Mouse (Mus musculus) layer of hippocampus, postnatal 36 days (tissue): ENCODE measurements around the gene Sdhaf1. TPM values are rescaled to one million over a fixed set of nuclear protein-coding genes. Genes with fewer than 3 reads are reported as not detected.

Experiments
- DNase-seq, 2 experiments: peaks; one replicate each; pipeline ENCODE4 v3.0.0; 2022
- total RNA-seq, 2 experiments: library from RNA; stranded (reverse); gene quantifications; 2 replicates each; pipeline ENCODE4 v1.2.3; 2021

The Sdhaf1 gene
- total RNA-seq, 2 experiments from 2014 or later: 6.6 to 7.4 TPM

DNA sequence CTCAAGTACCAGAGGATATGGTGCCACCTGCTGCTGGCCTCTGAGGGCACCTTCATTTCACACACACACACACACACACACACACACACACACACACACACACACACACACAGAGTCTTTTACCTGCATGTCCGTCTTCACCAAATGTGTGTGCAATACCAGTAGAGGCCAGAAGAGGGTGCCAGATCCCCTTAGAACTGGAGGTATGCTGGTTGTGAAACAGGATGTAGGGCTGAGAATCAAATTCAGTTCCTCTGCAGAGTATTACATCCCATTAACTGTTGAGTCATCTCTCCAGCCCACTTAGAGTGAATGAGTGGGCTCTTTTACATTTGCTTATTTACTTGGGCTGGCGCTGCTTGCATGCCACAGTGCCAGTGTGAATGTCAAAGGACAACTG is 1.7 kb upstream of the Sdhaf1 start:
- DNase-seq: no peak

DNA sequence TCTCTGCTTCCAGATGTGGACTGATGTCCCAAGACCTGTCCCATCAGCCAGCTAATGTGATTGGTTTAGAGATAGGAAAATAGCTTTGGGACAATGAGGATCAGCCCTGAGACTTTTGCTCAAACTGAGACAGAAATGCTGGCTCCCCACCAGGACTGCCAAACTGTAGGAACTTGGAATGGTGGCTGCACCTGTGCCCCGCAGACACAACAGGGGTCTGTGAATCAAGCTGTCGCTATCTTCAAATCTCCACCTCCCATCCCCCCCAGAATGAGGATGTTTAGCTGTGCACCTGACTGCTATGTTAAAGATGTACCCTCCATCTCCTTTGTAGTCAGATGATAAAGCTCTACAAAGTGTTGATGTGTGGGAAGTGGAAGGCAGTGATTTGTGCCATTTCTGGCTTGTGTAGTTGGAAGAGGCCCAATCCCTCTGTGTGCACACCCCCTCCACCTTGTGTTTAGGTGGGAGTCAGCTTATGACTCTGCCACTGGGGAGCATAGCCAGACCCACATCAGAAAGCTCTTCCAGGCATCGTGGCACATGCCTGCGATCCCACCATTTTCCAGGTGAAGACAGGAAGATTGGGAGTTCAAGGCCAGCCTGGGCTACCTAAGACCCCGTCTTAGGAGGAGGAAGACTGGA is 727 bp upstream of the Sdhaf1 start:
- DNase-seq: peak in 1 of 2 experiments; percentile 52

DNA sequence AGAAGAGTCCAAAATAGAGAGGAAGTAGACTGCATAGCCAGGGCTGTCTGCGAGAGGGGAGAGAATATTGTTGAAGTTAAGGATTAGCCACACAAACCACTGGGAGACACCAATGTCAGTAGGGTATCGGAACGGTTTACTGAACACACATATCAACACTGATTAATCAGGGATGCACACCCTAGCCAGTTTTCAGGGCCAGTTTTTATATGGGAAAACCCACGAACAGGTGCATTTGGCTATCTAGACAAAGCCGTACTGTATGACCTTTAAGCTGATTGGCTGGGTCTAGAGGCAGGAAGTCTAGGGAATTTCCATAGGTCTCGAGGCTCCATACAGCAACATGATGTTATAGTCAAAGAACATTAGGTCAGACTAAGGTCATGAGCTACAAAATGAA is 830 bp downstream of the Sdhaf1 start:
- DNase-seq: no peak

GRCm38 (mm10) chr7:30322285-30322667 is 1.4 kb downstream of the Sdhaf1 start:
- DNase-seq: peak; percentile 96

DNA sequence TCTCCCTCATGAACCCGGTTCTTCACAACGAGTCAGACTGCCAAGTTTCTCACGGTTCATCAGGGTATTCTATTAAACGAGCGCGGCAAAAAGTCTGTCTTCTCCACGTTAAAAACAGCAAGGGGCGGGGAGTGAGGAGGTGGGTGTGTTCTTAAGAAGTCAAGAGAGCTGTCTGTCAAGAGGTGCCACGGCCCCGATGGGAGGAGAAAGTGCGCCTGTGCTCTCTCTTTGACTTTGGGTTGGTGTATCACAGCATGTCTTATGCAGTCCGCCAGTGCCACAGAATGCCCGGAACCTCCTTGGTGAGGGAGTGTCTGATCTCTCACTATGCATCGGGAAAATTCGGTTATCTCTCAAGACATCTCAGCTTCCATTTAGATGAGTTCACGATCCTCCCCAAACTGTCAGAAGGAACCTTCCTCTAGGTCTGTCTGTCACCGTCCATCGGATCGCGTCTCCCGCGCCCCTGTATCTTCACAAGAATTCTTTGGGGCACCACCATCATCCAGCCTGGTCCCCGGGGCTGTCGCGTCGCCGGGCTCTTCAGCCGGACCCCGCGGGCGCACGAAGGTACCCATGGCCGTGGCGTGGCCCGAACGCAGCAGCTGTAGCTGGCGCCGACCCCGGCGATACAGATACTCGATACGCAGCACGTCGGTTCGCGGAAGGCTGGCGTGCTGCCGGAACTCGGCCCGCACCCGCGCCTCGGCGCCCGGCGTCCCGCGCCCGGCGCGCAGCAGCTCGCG is 2.0 kb downstream of the Sdhaf1 start, which contains the start of gene E130208F15Rik:
Gene E130208F15Rik (plus strand): TSS at position 202 of the 746 bp plus-strand sequence.
- DNase-seq: peak; percentile 61 to 67

DNA sequence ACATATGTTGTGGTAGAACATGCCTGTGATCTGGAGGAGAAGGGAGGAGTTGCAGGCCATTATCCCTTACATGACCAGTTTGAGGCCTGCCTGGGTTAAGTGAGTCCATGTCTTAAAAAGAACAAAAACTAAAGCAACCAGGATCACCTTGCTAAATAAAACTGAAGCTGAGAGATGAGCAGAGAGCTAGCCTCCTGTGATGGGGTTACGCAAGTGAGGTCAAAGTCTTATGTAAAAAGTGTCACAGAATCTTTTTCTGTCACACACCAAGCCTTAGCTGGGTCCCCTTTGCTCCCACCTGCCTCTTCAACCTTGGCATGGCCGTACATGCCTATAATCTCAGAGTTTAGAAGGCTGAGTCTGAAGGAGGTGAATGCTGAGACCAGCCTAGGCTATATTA is 2.7 kb downstream of the Sdhaf1 start:
- DNase-seq: no peak

DNA sequence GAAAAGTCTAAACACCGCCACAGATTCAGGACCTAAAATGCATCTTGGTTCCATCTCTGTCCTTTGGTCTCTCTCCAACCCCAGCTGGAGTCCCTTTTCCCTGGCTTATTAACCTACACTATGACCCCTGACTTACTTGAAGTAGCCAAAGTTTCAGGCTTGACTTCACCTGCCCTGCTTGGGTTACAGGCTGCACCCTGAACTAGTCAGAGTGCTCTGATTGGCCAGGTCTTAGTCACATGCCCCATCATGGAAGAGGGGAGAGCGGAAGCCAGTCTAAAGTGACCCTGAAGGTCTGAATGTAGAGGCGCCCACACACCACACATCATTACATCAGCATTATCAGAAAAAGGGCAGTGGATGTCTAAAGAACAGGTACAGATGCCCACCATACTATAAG is 5.6 kb downstream of the Sdhaf1 start:
- no peak for DNase-seq

DNA sequence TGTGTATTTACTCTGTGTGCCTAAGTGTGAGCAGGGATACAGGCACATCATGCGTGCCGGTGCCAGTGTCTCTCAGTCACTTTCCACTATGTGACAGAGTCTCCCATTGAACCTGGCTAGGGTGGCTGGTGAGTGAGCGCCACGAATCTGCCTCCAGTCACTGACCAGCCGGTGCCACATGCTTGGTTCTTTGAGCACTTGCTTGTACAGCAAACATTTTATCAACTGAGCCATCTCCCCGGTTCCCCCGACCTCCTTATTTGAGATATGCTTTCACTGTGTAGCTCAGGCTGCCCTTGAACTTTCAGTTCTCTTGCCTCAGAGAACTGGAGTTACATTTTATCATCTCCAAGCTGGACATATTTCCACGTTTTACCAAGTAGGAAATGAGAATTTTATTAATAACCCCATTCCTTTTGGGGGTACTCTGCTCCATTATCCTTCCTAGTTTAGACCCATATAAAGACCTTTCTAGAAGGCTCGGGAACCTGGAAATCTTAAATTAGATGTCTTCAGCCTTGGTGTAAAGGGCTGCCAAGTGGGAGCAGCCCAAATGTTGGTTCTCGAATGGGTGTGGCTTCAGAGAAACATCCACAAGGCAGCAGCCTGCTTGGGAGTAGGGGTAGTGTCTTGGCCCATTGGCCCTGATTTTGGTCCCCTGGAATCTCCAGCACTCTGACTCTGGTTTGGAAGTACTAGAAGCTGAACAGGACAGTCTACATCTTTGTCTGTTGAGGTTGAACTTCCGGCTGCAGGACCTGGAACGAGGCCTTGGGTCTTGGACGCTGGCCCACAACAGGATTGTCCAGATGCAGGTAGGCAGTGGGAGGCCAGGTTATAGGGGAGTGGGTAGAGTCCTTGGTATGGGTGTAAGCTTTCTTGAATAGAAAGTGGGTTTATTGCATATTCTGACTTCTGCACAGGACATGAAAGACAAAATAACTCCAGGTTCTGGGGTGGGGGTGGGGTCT is 7.9 kb downstream of the Sdhaf1 start:
- no peak for DNase-seq

DNA sequence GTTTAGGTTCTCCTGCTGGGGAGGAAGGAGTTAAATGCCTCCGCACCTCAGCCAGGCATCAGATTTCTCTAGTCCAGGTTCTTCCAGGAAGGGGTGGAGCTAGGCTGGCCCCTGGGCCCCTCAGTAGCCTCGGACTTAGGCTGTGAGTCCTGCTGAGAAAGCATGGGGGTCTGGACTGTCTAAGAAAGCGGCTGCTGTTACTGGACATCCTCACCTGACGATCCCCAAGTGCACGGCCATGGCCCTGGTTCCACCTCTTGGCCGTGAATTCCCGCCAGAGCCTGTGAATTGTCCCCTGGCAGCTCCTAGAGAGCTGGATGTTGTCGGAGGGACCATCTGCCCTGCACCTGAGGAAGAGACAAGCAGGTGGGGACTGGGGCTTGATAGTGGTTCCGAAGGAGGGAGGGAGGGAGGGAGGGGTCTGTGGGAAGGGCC is 9.0 kb downstream of the Sdhaf1 start, which contains the start of gene Syne4:
Gene Syne4 (plus strand): TSS at position 87 of the 435 bp plus-strand sequence.
- no peak for DNase-seq

- DNase-seq: no peak
Observed at GRCm38 (mm10) chr7:30313666-30314320, 9.9 kb downstream of the Sdhaf1 start.

GRCm38 (mm10) chr7:30310136-30310535 is 13.6 kb downstream of the Sdhaf1 start:
- no peak for DNase-seq

- DNase-seq: no peak
Observed at GRCm38 (mm10) chr7:30309395-30310129, 14.1 kb downstream of the Sdhaf1 start.

DNA sequence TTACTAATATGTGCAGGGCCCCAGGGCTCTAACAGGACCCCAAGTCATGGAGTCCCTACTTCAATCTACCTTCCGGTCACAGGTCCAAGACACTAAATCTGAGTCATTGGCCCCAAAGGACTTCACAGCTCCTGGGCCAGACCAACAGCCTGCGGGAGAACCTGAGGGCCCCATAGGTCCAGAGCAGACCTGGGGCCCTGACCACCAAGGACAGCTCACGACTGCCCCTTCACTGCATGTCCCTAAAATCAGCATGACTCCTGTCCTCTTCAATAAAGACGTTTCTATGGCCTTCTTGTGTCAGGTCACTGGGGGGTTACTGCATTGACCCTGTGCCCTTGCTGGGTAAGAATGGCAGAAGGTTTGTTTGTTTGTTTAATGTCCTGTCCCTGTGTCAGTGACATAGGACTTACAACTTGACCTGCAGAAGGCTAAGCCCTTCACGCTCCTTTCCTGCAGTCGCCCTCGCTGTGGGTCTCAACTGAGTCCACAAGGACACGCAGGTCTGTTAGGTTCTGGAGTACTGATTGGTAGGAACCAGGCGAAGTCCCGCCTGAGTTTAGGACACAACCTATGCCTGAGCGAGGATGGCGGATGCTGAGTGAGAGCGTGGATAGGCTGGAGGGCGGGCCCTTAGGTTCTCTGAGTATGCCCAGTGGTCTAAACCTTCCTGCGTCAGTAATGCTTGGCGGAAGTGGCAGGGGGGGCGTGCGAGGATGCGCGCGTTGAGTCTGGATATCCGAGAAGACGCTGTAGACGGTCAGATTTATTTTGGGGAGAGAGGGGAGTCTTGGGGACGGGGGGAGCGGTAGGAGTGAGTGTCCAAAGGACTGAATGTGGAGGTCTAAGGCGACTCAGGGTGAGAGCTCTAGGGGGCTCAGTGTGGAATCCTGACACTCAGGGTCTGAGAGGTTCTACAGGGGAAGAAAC is 15.4 kb downstream of the Sdhaf1 start, which contains the start of gene Alkbh6:
Gene Alkbh6 (plus strand): TSS at position 642 of the 930 bp plus-strand sequence.
- peak; percentile 94 to 95 for DNase-seq

- DNase-seq: no peak
Observed at GRCm38 (mm10) chr7:30306083-30306779, 17.5 kb downstream of the Sdhaf1 start.

DNA sequence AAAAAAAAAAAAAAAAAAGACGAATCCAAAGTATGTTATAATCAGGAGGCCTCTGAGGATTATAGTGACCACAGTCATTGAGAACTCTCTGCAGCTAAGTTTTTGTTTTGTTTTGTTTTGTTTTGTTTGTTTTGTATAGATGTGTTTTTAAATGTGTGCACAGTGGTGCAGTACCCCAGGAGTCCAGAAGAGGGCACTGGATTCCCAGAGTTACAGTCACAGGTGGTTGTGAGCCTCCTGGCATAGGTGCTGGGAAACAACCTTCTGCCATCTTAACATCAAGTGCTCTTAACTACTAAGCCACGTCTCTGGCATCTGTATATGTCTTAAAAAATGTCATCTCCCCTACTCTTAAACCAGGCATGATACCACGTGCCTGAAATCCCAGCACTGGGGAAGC is 22.8 kb downstream of the Sdhaf1 start:
- no peak for DNase-seq

- no peak for DNase-seq
Observed at GRCm38 (mm10) chr7:30297266-30297665, 26.4 kb downstream of the Sdhaf1 start.

GRCm38 (mm10) chr7:30296816-30297215 is 26.9 kb downstream of the Sdhaf1 start:
- DNase-seq: no peak

GRCm38 (mm10) chr7:30295103-30295502 is 28.6 kb downstream of the Sdhaf1 start:
- DNase-seq: peak; percentile 31 to 46

DNA sequence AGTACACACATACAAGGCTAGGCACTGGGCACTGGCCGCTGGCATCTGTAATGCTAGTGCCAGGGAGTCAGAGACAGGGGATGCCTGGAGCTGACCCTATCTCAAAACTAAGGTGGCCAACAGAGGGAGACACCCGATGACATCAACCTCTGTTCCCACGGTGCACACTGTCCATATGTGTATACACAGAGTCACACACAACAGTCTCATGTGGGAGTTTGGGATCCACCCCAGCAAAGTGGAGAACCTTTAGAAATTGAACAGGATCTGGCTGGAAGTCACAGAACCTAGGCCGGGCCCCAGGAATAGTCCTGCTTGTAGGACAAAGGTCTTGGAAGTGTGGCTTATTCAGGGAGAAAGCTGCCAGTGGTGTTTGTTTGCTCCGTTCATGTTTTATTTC is 29.4 kb downstream of the Sdhaf1 start:
- no peak for DNase-seq
